Mouse (Mus musculus): Measurements from ENCODE around the gene Sox6. TPM values are rescaled to one million over a fixed set of nuclear protein-coding genes. Genes with fewer than 3 reads are reported as not detected.
"Not testable (repeated sequence)": the region's sequence is repeated elsewhere in the genome, so short reads cannot be mapped to it uniquely, and the experiment has no call there.

Sox6 gene
- total RNA-seq, 1 experiment, result 1.2 TPM

DNA sequence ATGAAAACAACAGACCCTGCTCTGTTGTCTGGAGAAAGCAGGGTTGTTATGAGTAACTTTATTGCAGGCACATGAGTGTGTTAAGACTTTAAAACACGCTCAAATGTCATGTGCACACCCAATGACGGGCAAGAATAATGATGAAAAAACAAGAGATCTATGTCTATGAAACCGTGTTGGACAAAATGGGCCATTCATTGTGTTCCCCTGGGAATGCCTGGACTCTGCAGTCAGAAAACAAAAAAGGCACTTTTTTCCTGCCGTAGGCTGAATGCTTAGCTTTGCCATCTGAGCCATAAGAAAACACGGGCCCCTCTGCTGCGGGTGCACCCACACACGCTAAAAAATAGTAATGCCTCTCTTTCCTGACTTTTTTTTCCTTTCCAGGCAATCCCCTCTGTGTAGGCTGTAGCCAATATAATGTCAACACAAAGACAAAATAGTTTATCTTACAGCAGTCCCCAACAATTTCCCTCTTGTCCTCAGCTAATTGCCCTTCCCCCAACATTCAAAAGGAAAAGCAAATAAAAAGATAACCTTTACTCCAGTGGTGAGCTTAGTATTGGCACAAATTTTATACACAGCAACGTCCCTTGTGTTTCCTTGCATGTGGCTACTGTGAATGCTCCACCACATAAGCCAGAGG lies 413.6 kb downstream of the Sox6 start:
- Histone ChIP-seq H3K36me3 (ENCODE audit: control insufficient read depth, insufficient read depth, low read length, poor library complexity, severe bottlenecking) (no peaks in the 10 kb centered on the region), H3K9me3 (ENCODE audit: control insufficient read depth, insufficient read depth, low read depth, low read length) (no peaks in the 10 kb centered on the region), H3K27ac (ENCODE audit: insufficient read depth, low read depth, low read length, poor library complexity, severe bottlenecking) (no peak overlapping the region), H3K4me3 (ENCODE audit: insufficient read depth in 1 of 2, low read depth in 1 of 2, low read length in 2 of 2, poor library complexity in 1 of 2, severe bottlenecking in 1 of 2) (no peak overlapping the region), H3K9ac (ENCODE audit: insufficient read depth, low read depth, low read length, poor library complexity, severe bottlenecking) (no peak overlapping the region), H3K4me1 (ENCODE audit: control insufficient read depth in 2 of 2, insufficient read depth in 2 of 2, low read length in 2 of 2, poor library complexity in 1 of 2) (no peaks in the 10 kb centered on the region)
- TF ChIP-seq HCFC1 (IDR thresholded peaks at IDR 0.05; ENCODE audit: borderline replicate concordance, insufficient read depth, low read length) (no peak), CHD2 (IDR thresholded peaks at IDR 0.05; ENCODE audit: low read depth, low read length) (no peak), ZC3H11A (IDR thresholded peaks at IDR 0.05; ENCODE audit: borderline replicate concordance, low read depth, low read length) (no peak), MAFK (IDR thresholded peaks at IDR 0.05; ENCODE audit: insufficient read depth, low read depth, low read length) (no peak)
- no peak for DNase-seq (ENCODE audit: low read depth, low spot score)
- in situ Hi-C loops (cut with MboI; ENCODE audit: low sequenced_read_pairs in 2 of 2, unreplicated experiment in 2 of 2), result no loop called here

- H3K27ac ChIP-seq (ENCODE audit: insufficient read depth, low read depth, low read length, poor library complexity, severe bottlenecking), result no peak overlapping the region
- in situ Hi-C loops (cut with MboI; ENCODE audit: low sequenced_read_pairs in 2 of 2, unreplicated experiment in 2 of 2), result no loop called here
These were observed 414.1 kb downstream of the Sox6 start for GRCm38 (mm10) chr7:115624451-115624850.

GRCm38 (mm10) chr7:115615697-115616237 lies 422.8 kb downstream of the Sox6 start:
- H3K36me3 ChIP-seq (ENCODE audit: control insufficient read depth, insufficient read depth, low read length, poor library complexity, severe bottlenecking), result no peaks in the 10 kb centered on the region
- no peaks in the 10 kb centered on the region for H3K9me3 ChIP-seq (ENCODE audit: control insufficient read depth, insufficient read depth, low read depth, low read length)
- no peak overlapping the region for H3K27ac ChIP-seq (ENCODE audit: insufficient read depth, low read depth, low read length, poor library complexity, severe bottlenecking)
- TF ChIP-seq MAFK (IDR thresholded peaks at IDR 0.05; ENCODE audit: insufficient read depth, low read depth, low read length) (no peak), CHD2 (IDR thresholded peaks at IDR 0.05; ENCODE audit: low read depth, low read length) (no peak), ZC3H11A (IDR thresholded peaks at IDR 0.05; ENCODE audit: borderline replicate concordance, low read depth, low read length) (no peak), ZNF384 (IDR thresholded peaks at IDR 0.05; ENCODE audit: low read depth, low read length) (no peak), HCFC1 (IDR thresholded peaks at IDR 0.05; ENCODE audit: borderline replicate concordance, insufficient read depth, low read length) (no peak)
- no peak for DNase-seq (ENCODE audit: low read depth, low spot score)
- in situ Hi-C loops (cut with MboI; ENCODE audit: low sequenced_read_pairs in 2 of 2, unreplicated experiment in 2 of 2), result no loop called here
- no peak overlapping the region for H3K9ac ChIP-seq (ENCODE audit: insufficient read depth, low read depth, low read length, poor library complexity, severe bottlenecking)
- no peaks in the 10 kb centered on the region for H3K4me1 ChIP-seq (ENCODE audit: control insufficient read depth in 2 of 2, insufficient read depth in 2 of 2, low read length in 2 of 2, poor library complexity in 1 of 2)
- no peak overlapping the region for H3K4me3 ChIP-seq (ENCODE audit: insufficient read depth in 1 of 2, low read depth in 1 of 2, low read length in 2 of 2, poor library complexity in 1 of 2, severe bottlenecking in 1 of 2)

More at GRCm38 (mm10) chr7:115624451-115624850, 414.1 kb downstream of the Sox6 start:
- no peaks in the 10 kb centered on the region for H3K9me3 ChIP-seq (ENCODE audit: control insufficient read depth, insufficient read depth, low read depth, low read length)
- no peaks in the 10 kb centered on the region for H3K4me1 ChIP-seq (ENCODE audit: control insufficient read depth in 2 of 2, insufficient read depth in 2 of 2, low read length in 2 of 2, poor library complexity in 1 of 2)
- H3K36me3 ChIP-seq (ENCODE audit: control insufficient read depth, insufficient read depth, low read length, poor library complexity, severe bottlenecking), result no peaks in the 10 kb centered on the region
- H3K4me3 ChIP-seq (ENCODE audit: insufficient read depth in 1 of 2, low read depth in 1 of 2, low read length in 2 of 2, poor library complexity in 1 of 2, severe bottlenecking in 1 of 2), result no peak overlapping the region
- TF ChIP-seq ZC3H11A (IDR thresholded peaks at IDR 0.05; ENCODE audit: borderline replicate concordance, low read depth, low read length) (no peak), ZNF384 (IDR thresholded peaks at IDR 0.05; ENCODE audit: low read depth, low read length) (no peak), MAFK (IDR thresholded peaks at IDR 0.05; ENCODE audit: insufficient read depth, low read depth, low read length) (no peak), HCFC1 (IDR thresholded peaks at IDR 0.05; ENCODE audit: borderline replicate concordance, insufficient read depth, low read length) (no peak), CHD2 (IDR thresholded peaks at IDR 0.05; ENCODE audit: low read depth, low read length) (no peak)
- DNase-seq (ENCODE audit: low read depth, low spot score), result no peak
- no peak overlapping the region for H3K9ac ChIP-seq (ENCODE audit: insufficient read depth, low read depth, low read length, poor library complexity, severe bottlenecking)

DNA sequence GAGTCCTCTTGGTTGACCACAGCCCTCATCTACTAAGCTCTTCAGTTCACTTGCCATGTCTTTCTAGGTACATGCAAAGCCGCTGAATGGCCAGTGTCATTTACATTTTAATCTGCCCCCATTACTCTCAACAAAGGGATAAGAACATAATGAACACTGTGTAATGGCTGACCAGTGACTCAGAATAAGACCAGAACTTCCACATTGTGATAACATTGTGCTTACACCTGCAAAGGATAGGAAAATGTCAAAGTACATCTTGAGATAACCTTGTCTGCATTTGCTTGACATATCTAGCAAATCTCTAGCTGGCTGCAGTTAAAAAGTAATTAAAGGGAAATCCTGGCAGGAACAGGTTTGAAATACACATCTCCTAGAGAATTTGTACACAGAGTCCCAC lies 431.1 kb downstream of the Sox6 start:
- no peaks in the 10 kb centered on the region for H3K4me1 ChIP-seq (ENCODE audit: control insufficient read depth in 2 of 2, insufficient read depth in 2 of 2, low read length in 2 of 2, poor library complexity in 1 of 2)
- H3K4me3 ChIP-seq (ENCODE audit: insufficient read depth in 1 of 2, low read depth in 1 of 2, low read length in 2 of 2, poor library complexity in 1 of 2, severe bottlenecking in 1 of 2), result no peak overlapping the region
- no peak for TF ChIP-seq ZC3H11A (IDR thresholded peaks at IDR 0.05; ENCODE audit: borderline replicate concordance, low read depth, low read length)
- TF ChIP-seq HCFC1 (IDR thresholded peaks at IDR 0.05; ENCODE audit: borderline replicate concordance, insufficient read depth, low read length), result no peak
- no peak for TF ChIP-seq ZNF384 (IDR thresholded peaks at IDR 0.05; ENCODE audit: low read depth, low read length)
- no peak for TF ChIP-seq MAFK (IDR thresholded peaks at IDR 0.05; ENCODE audit: insufficient read depth, low read depth, low read length)
- TF ChIP-seq CHD2 (IDR thresholded peaks at IDR 0.05; ENCODE audit: low read depth, low read length), result no peak
- no peak overlapping the region for H3K27ac ChIP-seq (ENCODE audit: insufficient read depth, low read depth, low read length, poor library complexity, severe bottlenecking)
- H3K36me3 ChIP-seq (ENCODE audit: control insufficient read depth, insufficient read depth, low read length, poor library complexity, severe bottlenecking), result no peaks in the 10 kb centered on the region
- in situ Hi-C loops (cut with MboI; ENCODE audit: low sequenced_read_pairs in 2 of 2, unreplicated experiment in 2 of 2), result no loop called here
- no peak for DNase-seq (ENCODE audit: low read depth, low spot score)
- H3K9me3 ChIP-seq (ENCODE audit: control insufficient read depth, insufficient read depth, low read depth, low read length), result no peaks in the 10 kb centered on the region
- H3K9ac ChIP-seq (ENCODE audit: insufficient read depth, low read depth, low read length, poor library complexity, severe bottlenecking), result no peak overlapping the region

DNA sequence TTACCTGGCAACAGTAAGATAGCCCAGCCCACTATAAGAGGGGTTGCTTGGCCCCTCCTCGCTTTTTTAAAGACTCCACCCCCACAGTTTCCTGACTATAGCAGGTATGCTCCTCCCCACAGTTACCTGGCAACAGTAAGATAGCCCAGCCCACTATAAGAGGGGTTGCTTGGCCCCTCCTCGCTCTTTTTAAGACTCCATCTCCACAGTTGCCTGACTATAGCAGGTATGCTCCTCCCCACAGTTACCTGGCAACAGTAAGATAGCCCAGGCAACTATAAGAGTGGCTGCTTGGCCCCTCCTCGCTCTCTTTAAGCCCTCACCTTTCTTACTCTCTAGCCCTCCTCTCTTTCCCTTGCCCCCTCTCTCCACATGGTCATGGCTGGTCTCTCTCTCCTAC lies 432.5 kb downstream of the Sox6 start:
- H3K9me3 ChIP-seq (ENCODE audit: control insufficient read depth, insufficient read depth, low read depth, low read length); H3K9ac ChIP-seq (ENCODE audit: insufficient read depth, low read depth, low read length, poor library complexity, severe bottlenecking); H3K4me1 ChIP-seq (ENCODE audit: control insufficient read depth in 2 of 2, insufficient read depth in 2 of 2, low read length in 2 of 2, poor library complexity in 1 of 2); in situ Hi-C loops (cut with MboI; ENCODE audit: low sequenced_read_pairs in 2 of 2, unreplicated experiment in 2 of 2); H3K27ac ChIP-seq (ENCODE audit: insufficient read depth, low read depth, low read length, poor library complexity, severe bottlenecking); H3K4me3 ChIP-seq (ENCODE audit: insufficient read depth in 1 of 2, low read depth in 1 of 2, low read length in 2 of 2, poor library complexity in 1 of 2, severe bottlenecking in 1 of 2); H3K36me3 ChIP-seq (ENCODE audit: control insufficient read depth, insufficient read depth, low read length, poor library complexity, severe bottlenecking); DNase-seq (ENCODE audit: low read depth, low spot score): not testable (repeated sequence)
